Mouse (Mus musculus) kidney, embryonic 14.5 days (tissue): ENCODE results near the gene Mctp2. TPM values are rescaled to one million over a fixed set of nuclear protein-coding genes. Genes with fewer than 3 reads are reported as not detected.

ENCODE experiments used
- ATAC-seq: fragments of 200-750 bp; cut with Nextera tagmentation; 2 replicates; pipeline ENCODE4 v1.8.0; 2017; ENCODE audit warnings: moderate number of reproducible peaks, mild to moderate bottlenecking, moderate TSS enrichment, moderate library complexity; ENCODE audit not compliant: low FRiP score, low TSS enrichment
- H3K27ac ChIP-seq: fragments of 300-500 bp; sonication (generic); 2 replicates; pipeline ENCODE4 v1.5.1; 2014; ENCODE audit warnings: low read depth, mild to moderate bottlenecking, low read length, moderate library complexity, mixed read lengths
- H3K27me3 ChIP-seq: fragments of 300-500 bp; sonication (generic); 2 replicates; pipeline ENCODE4 v1.6.1; 2014; ENCODE audit warnings: mild to moderate bottlenecking, low read length; ENCODE audit not compliant: control insufficient read depth, insufficient read depth
- H3K36me3 ChIP-seq: fragments of 300-500 bp; sonication (generic); 2 replicates; pipeline ENCODE4 v1.6.1; 2014; ENCODE audit warnings: low read length, mixed read lengths; ENCODE audit not compliant: control insufficient read depth, insufficient read depth
- H3K4me1 ChIP-seq: fragments of 300-500 bp; sonication (generic); 2 replicates; pipeline ENCODE4 v1.6.1; 2014; ENCODE audit warnings: low read length, mixed read lengths; ENCODE audit not compliant: control insufficient read depth, insufficient read depth
- H3K4me2 ChIP-seq: fragments of 300-500 bp; sonication (generic); replicated peaks from 2 replicates; pipeline ENCODE4 v1.6.1; 2014; ENCODE audit warnings: low read depth, mild to moderate bottlenecking, low read length
- H3K4me3 ChIP-seq: fragments of 300-500 bp; sonication (generic); 2 replicates; pipeline ENCODE4 v1.5.1; 2014; ENCODE audit warnings: mild to moderate bottlenecking, low read length
- H3K9ac ChIP-seq: fragments of 300-500 bp; sonication (generic); 2 replicates; pipeline ENCODE4 v1.6.1; 2014; ENCODE audit warnings: low read depth, mild to moderate bottlenecking, low read length, moderate library complexity
- H3K9me3 ChIP-seq: fragments of 300-500 bp; sonication (generic); 2 replicates; pipeline ENCODE4 v1.6.1; 2016; ENCODE audit warnings: low read length; ENCODE audit not compliant: control insufficient read depth
- WGBS: fragments of 180-500 bp; shearing (Covaris S2); extraction: QIAGEN DNeasy Blood & Tissue Kit; methylation state at CpG from one replicate; pipeline ENCODE4 v1.1.7; 2014; 5-methylcytosine and 5-hydroxymethylcytosine counted together
- polyA plus RNA-seq: library from polyadenylated mRNA; unstranded; fragments of >200 nt; fragmentation: Nextera tagmentation; extraction: Ambion mirVana; gene quantifications from 2 replicates; pipeline ENCODE4 v1.2.1, GENCODE M21; 2014

The Mctp2 gene
- polyA plus RNA-seq, 1 experiment from 2014 or later: 7.0 TPM

GRCm38 (mm10) chr7:72051759-72052158 is 254.6 kb downstream of the Mctp2 start:
- WGBS: 78% methylated on average over 2 of the region's 2 CpGs
- H3K9ac ChIP-seq: no peak overlapping the region
- no peak overlapping the region for H3K4me2 ChIP-seq
- no peak overlapping the region for H3K4me3 ChIP-seq
- H3K27me3 ChIP-seq: no peaks in the 10 kb centered on the region
- ATAC-seq: no peak
- H3K27ac ChIP-seq: no peak overlapping the region
- no peaks in the 10 kb centered on the region for H3K9me3 ChIP-seq
- no peaks in the 10 kb centered on the region for H3K36me3 ChIP-seq
- H3K4me1 ChIP-seq: no peaks in the 10 kb centered on the region

- Histone ChIP-seq H3K9me3 (no peaks in the 10 kb centered on the region), H3K27ac (no peak overlapping the region), H3K9ac (no peak overlapping the region), H3K36me3 (no peaks in the 10 kb centered on the region), H3K4me2 (peak overlapping the region; percentile 17; the same call in 1 of the 2 replicates), H3K4me1 (no peaks in the 10 kb centered on the region), H3K4me3 (no peak overlapping the region), H3K27me3 (no peaks in the 10 kb centered on the region)
- 45% methylated on average over 20 of the region's 20 CpGs for WGBS
- no peak for ATAC-seq
These were observed 258.5 kb downstream of the Mctp2 start for GRCm38 (mm10) chr7:72047588-72048585.
